Comparison of ENCODE assay signal across 11 mouse cellular contexts in the genomic region with DNA sequence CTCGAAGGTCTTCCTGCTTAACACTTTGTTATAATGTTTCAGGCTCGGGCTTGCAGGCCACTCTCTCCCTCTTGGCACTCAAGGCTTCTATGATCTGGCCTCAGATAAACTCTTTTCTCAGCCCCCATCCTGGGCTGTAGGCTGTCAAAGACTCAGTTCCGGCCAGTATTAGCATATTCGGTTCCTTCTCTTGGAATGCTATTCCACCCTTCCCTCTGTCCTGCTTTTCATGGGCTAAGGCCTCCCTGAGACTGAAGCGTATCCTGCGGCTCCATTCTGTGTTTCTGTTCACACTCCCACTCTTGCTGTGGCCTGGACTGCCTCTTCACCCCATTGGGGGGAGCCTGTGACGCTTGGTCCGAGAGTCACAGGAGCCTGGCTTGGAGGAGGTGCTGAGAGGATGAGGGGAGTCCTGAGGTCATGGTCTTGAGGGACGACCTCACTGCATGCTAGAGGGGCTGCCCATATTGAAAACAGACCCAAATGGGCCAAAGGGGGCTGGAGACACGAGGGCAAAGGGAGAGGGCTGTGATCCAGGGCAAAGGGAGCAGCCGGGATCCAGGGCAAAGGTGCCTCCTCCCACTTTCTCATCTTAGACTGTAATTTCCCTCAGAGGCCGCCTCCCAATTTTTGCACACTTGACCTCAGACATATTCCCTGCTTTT. TPM values are rescaled to one million over a fixed set of nuclear protein-coding genes. Genes with fewer than 3 reads are reported as not detected.
DNase-seq lines count a peak whose midpoint lies in the region; ATAC-seq and TF ChIP-seq lines count a peak whose summit lies in the region.
"Had no signal": no experiment of that assay in that cellular context is flagged by ENCODE, and none has a peak within 500 bp of the region (broad histone marks: within the 10 kb centered on the region; RNA-seq: fewer than 3 reads in every experiment).

No protein-coding gene starts in this region.

- H3K9me3 ChIP-seq in kidney, postnatal 0 days (replicated peaks; ENCODE audit: low read length) = no peaks in the 10 kb centered on the region
- no peaks in the 10 kb centered on the region for H3K9me3 ChIP-seq in forebrain, embryonic 13.5 days (replicated peaks)
- no peaks in the 10 kb centered on the region for H3K9me3 ChIP-seq in midbrain, embryonic 10.5 days (replicated peaks)

- H3K27ac ChIP-seq in kidney, postnatal 0 days = no peak overlapping the region
- H3K27ac ChIP-seq in forebrain, embryonic 13.5 days = no peak overlapping the region
- H3K27ac ChIP-seq in midbrain, embryonic 10.5 days (replicated peaks) = no peak overlapping the region
- H3K27ac ChIP-seq in cerebellum, adult 2 months (ENCODE audit: insufficient read depth, low read length) = no peak overlapping the region

- 0 out of 2 replicates have a peak overlapping the region, but pooled peaks have one; percentile 20 for H3K4me3 ChIP-seq in kidney, postnatal 0 days (replicated peaks; ENCODE audit: low read depth, low read length)
- peak overlapping the region; percentile 33; the same call in 1 of the 2 replicates for H3K4me3 ChIP-seq in forebrain, embryonic 13.5 days
- peak overlapping the region; percentile 51 for H3K4me3 ChIP-seq in midbrain, embryonic 10.5 days
- H3K4me3 ChIP-seq in cerebellum, adult 2 months (replicated peaks; ENCODE audit: insufficient read depth, low read depth, low read length) = no peak overlapping the region

- no peak for DNase-seq in kidney, postnatal 0 days (ENCODE audit: low spot score)
- DNase-seq in kidney, postnatal 10 days = no peak
- peak; percentile 19 for DNase-seq in midbrain, embryonic 10.5 days (ENCODE audit: low spot score)
- DNase-seq in cerebellum, postnatal 25 days = no peak
- no peak for DNase-seq in gastrocnemius, postnatal 36 days
- DNase-seq in cerebellum, adult 2 months = no peak
- DNase-seq: cerebellum, adult 11 months; lung, embryonic 14.5 days had no signal

- no peaks in the 10 kb centered on the region for H3K36me3 ChIP-seq in kidney, postnatal 0 days (ENCODE audit: insufficient read depth, low read length)
- H3K36me3 ChIP-seq in forebrain, embryonic 13.5 days (ENCODE audit: poor library complexity, severe bottlenecking) = no peaks in the 10 kb centered on the region
- H3K36me3 ChIP-seq in midbrain, embryonic 10.5 days = no peaks in the 10 kb centered on the region

- H3K4me1 ChIP-seq in kidney, postnatal 0 days (replicated peaks; ENCODE audit: insufficient read depth, low read length) = peaks cover 9% of the 10 kb centered on the region; the same call in 1 of the 2 replicates
- H3K4me1 ChIP-seq in forebrain, embryonic 13.5 days = peaks cover 17% of the 10 kb centered on the region
- H3K4me1 ChIP-seq in midbrain, embryonic 10.5 days = peaks cover 24% of the 10 kb centered on the region
- no peaks in the 10 kb centered on the region for H3K4me1 ChIP-seq in cerebellum, adult 2 months (ENCODE audit: control insufficient read depth, insufficient read depth, low read length)

- TF ChIP-seq CTCF in kidney, postnatal 0 days (IDR thresholded peaks at IDR 0.05; ENCODE audit: low read depth) = no peak
- no peak for TF ChIP-seq CTCF in cerebellum, adult 2 months (IDR thresholded peaks at IDR 0.05; ENCODE audit: borderline replicate concordance, insufficient read depth, low read depth, low read length)

- 13% methylated on average over 12 of the region's 12 CpGs for WGBS in kidney, postnatal 0 days
- WGBS in forebrain, embryonic 13.5 days = 21% methylated on average over 12 of the region's 12 CpGs
- 20% methylated on average over 12 of the region's 12 CpGs for WGBS in midbrain, embryonic 10.5 days
- WGBS in cerebellum, adult 2 months = 25% methylated on average over 12 of the region's 12 CpGs

- H3K27me3 ChIP-seq in kidney, postnatal 0 days (ENCODE audit: insufficient read depth, low read length) = peaks cover 33% of the 10 kb centered on the region
- H3K27me3 ChIP-seq in forebrain, embryonic 13.5 days = peaks cover 78% of the 10 kb centered on the region
- H3K27me3 ChIP-seq in midbrain, embryonic 10.5 days (ENCODE audit: low read depth, poor library complexity, severe bottlenecking) = peaks cover 74% of the 10 kb centered on the region
- H3K27me3 ChIP-seq in cerebellum, adult 2 months (ENCODE audit: control insufficient read depth, insufficient read depth, low read length) = peaks cover 4% of the 10 kb centered on the region; the same call in 1 of the 2 replicates

- no peak for ATAC-seq in kidney, postnatal 0 days (replicated peaks; ENCODE audit: low FRiP score, low read depth)
- ATAC-seq in forebrain, embryonic 13.5 days = no peak

- H3K4me2 ChIP-seq in kidney, postnatal 0 days (ENCODE audit: low read length) = peak overlapping the region; percentile 45; the same call in 1 of the 2 replicates
- H3K4me2 ChIP-seq in forebrain, embryonic 13.5 days = peak overlapping the region; percentile 60

- intact Hi-C loops in gastrocnemius, postnatal 36 days (cut with DNase I) = no loop called here

- TF ChIP-seq POLR2A in cerebellum, adult 2 months (IDR thresholded peaks at IDR 0.05; ENCODE audit: borderline replicate concordance, insufficient read depth, low read length) = no peak

- H3K9ac ChIP-seq in kidney, postnatal 0 days (ENCODE audit: low read depth, low read length) = no peak overlapping the region
- no peak overlapping the region for H3K9ac ChIP-seq in forebrain, embryonic 13.5 days
- H3K9ac ChIP-seq: lung, embryonic 14.5 days had no signal

RNA-seq across cellular contexts. Expression of gene Otop1, which starts 2.3 kb away (rescaled TPM):
- not detected in 2 replicates for polyA plus RNA-seq in kidney, postnatal 0 days (2015; fragmentation: Nextera tagmentation; extraction: Ambion mirVana)
- polyA plus RNA-seq in forebrain, embryonic 13.5 days (2015; fragmentation: Nextera tagmentation; extraction: Ambion mirVana) = not detected in 2 replicates
- 0.10 TPM in 1 of 2 replicates, not detected in the other for polyA plus RNA-seq in midbrain, embryonic 10.5 days (2016; fragmentation: Nextera tagmentation; extraction: Ambion mirVana)
- total RNA-seq in gastrocnemius, postnatal 36 days (2021) = under 1 TPM; 0.13 to 0.25 TPM
- 0.03 and 0.06 TPM in 2 replicates for polyA plus RNA-seq in cerebellum, adult 2 months (2012; rRNA removed)
- polyA plus RNA-seq: lung, embryonic 14.5 days had no signal

RNA-seq across cellular contexts. Expression of gene Tmem128, which starts 18.1 kb away (rescaled TPM):
- polyA plus RNA-seq in kidney, postnatal 0 days (2015; fragmentation: Nextera tagmentation; extraction: Ambion mirVana) = 105 and 108 TPM in 2 replicates
- polyA plus RNA-seq in forebrain, embryonic 13.5 days (2015; fragmentation: Nextera tagmentation; extraction: Ambion mirVana) = 99.2 and 110 TPM in 2 replicates
- polyA plus RNA-seq in midbrain, embryonic 10.5 days (2016; fragmentation: Nextera tagmentation; extraction: Ambion mirVana) = 83.3 and 89.2 TPM in 2 replicates
- total RNA-seq in gastrocnemius, postnatal 36 days (2021) = 1 to 10 TPM; 8.3 to 8.7 TPM
- 56.0 and 57.8 TPM in 2 replicates for polyA plus RNA-seq in cerebellum, adult 2 months (2012; rRNA removed)

RNA-seq across cellular contexts. Expression of gene Drd5, which starts 41.1 kb away (rescaled TPM):
- polyA plus RNA-seq in kidney, postnatal 0 days (2015; fragmentation: Nextera tagmentation; extraction: Ambion mirVana) = not detected in 2 replicates
- polyA plus RNA-seq in forebrain, embryonic 13.5 days (2015; fragmentation: Nextera tagmentation; extraction: Ambion mirVana) = 0.08 TPM in 1 of 2 replicates, not detected in the other
- polyA plus RNA-seq in midbrain, embryonic 10.5 days (2016; fragmentation: Nextera tagmentation; extraction: Ambion mirVana) = 0.10 TPM in 1 of 2 replicates, not detected in the other
- total RNA-seq in gastrocnemius, postnatal 36 days (2021) = not detected
- 1.7 and 1.8 TPM in 2 replicates for polyA plus RNA-seq in cerebellum, adult 2 months (2012; rRNA removed)
- polyA plus RNA-seq: gonadal fat pad, adult 2 months; large intestine, adult 2 months; lung, embryonic 14.5 days had no signal

RNA-seq across cellular contexts. Expression of gene Lyar, which starts 57.8 kb away (rescaled TPM):
- 86.9 and 90.1 TPM in 2 replicates for polyA plus RNA-seq in kidney, postnatal 0 days (2015; fragmentation: Nextera tagmentation; extraction: Ambion mirVana)
- 93.5 and 96.4 TPM in 2 replicates for polyA plus RNA-seq in forebrain, embryonic 13.5 days (2015; fragmentation: Nextera tagmentation; extraction: Ambion mirVana)
- polyA plus RNA-seq in midbrain, embryonic 10.5 days (2016; fragmentation: Nextera tagmentation; extraction: Ambion mirVana) = 137 and 169 TPM in 2 replicates
- 10 to 100 TPM; 13.0 to 19.1 TPM for total RNA-seq in gastrocnemius, postnatal 36 days (2021)
- 19.5 and 20.0 TPM in 2 replicates for polyA plus RNA-seq in cerebellum, adult 2 months (2012; rRNA removed)

RNA-seq across cellular contexts. Expression of gene Zbtb49, which starts 57.8 kb away (rescaled TPM):
- polyA plus RNA-seq in kidney, postnatal 0 days (2015; fragmentation: Nextera tagmentation; extraction: Ambion mirVana) = 8.4 and 8.6 TPM in 2 replicates
- polyA plus RNA-seq in forebrain, embryonic 13.5 days (2015; fragmentation: Nextera tagmentation; extraction: Ambion mirVana) = 21.2 and 22.7 TPM in 2 replicates
- 15.7 and 19.3 TPM in 2 replicates for polyA plus RNA-seq in midbrain, embryonic 10.5 days (2016; fragmentation: Nextera tagmentation; extraction: Ambion mirVana)
- 1 to 10 TPM; 2.1 to 3.8 TPM for total RNA-seq in gastrocnemius, postnatal 36 days (2021)
- 18.7 and 20.4 TPM in 2 replicates for polyA plus RNA-seq in cerebellum, adult 2 months (2012; rRNA removed)
